Mouse (Mus musculus) neural tube, embryonic 11.5 days (tissue): ENCODE data around the gene Naip6. TPM values are rescaled to one million over a fixed set of nuclear protein-coding genes. Genes with fewer than 3 reads are reported as not detected.

Experiments
- polyA plus RNA-seq: library from polyadenylated mRNA; unstranded; fragments of >200 nt; fragmentation: Nextera tagmentation; extraction: Ambion mirVana; gene quantifications from 2 replicates; pipeline ENCODE4 v1.2.1, GENCODE M21; 2014

Naip6 gene
- polyA plus RNA-seq, 1 experiment from 2014 or later = not detected

Other genes starting within 250 kb of the Naip6 start
- gene Bdp1, start 213.6 kb downstream of the Naip6 start, polyA plus RNA-seq = 23.1 and 23.2 TPM in 2 replicates
- gene Serf1, start 209.7 kb downstream of the Naip6 start, polyA plus RNA-seq = 236 and 245 TPM in 2 replicates
- gene Smn1, start 192.8 kb downstream of the Naip6 start, polyA plus RNA-seq = 77.5 and 85.0 TPM in 2 replicates
- 0.23 and 0.61 TPM in 2 replicates for gene Naip2, start 115.6 kb downstream of the Naip6 start, polyA plus RNA-seq
- 0.04 and 0.08 TPM in 2 replicates for gene Naip5, start 71.4 kb downstream of the Naip6 start, polyA plus RNA-seq
- not detected in 2 replicates for gene Naip1, start 135.2 kb upstream of the Naip6 start, polyA plus RNA-seq
- gene Gtf2h2, start 174.9 kb upstream of the Naip6 start, polyA plus RNA-seq = 86.0 and 86.6 TPM in 2 replicates
- 1.3 and 1.5 TPM in 2 replicates for gene Ocln, start 235.0 kb upstream of the Naip6 start, polyA plus RNA-seq